Mouse (Mus musculus) hindbrain, embryonic 12.5 days (tissue): ENCODE measurements at regions not wholly inside any gene's neighbourhood (a gene's known extent, or its start where the extent isn't known, plus 50 kb on each side); places are given as distances from the start of the nearest gene placed in this dataset.

Experiments used
- ATAC-seq: fragments of 200-750 bp; cut with Nextera tagmentation; 2 replicates; pipeline ENCODE4 v1.8.0; 2017; ENCODE audit warnings: moderate TSS enrichment; ENCODE audit not compliant: low FRiP score
- H3K27ac ChIP-seq: fragments of 300-500 bp; sonication (generic); 2 replicates; pipeline ENCODE4 v1.5.1; 2016; ENCODE audit warnings: mild to moderate bottlenecking
- H3K27me3 ChIP-seq: fragments of 300-500 bp; sonication (generic); 2 replicates; pipeline ENCODE4 v1.6.1; 2016; ENCODE audit warnings: mild to moderate bottlenecking
- H3K36me3 ChIP-seq: fragments of 300-500 bp; sonication (generic); 2 replicates; pipeline ENCODE4 v1.6.1; 2016; ENCODE audit warnings: mild to moderate bottlenecking
- H3K4me1 ChIP-seq: fragments of 300-500 bp; sonication (generic); 2 replicates; pipeline ENCODE4 v1.6.1; 2016
- H3K4me2 ChIP-seq: fragments of 300-500 bp; sonication (generic); replicated peaks from 2 replicates; pipeline ENCODE4 v1.6.1; 2016; ENCODE audit warnings: mild to moderate bottlenecking
- H3K4me3 ChIP-seq: fragments of 300-500 bp; sonication (generic); 2 replicates; pipeline ENCODE4 v1.5.1; 2016; ENCODE audit warnings: mild to moderate bottlenecking
- H3K9ac ChIP-seq: fragments of 300-500 bp; sonication (generic); 2 replicates; pipeline ENCODE4 v1.6.1; 2016; ENCODE audit warnings: mild to moderate bottlenecking, moderate library complexity
- H3K9me3 ChIP-seq: fragments of 300-500 bp; sonication (generic); replicated peaks from 2 replicates; pipeline ENCODE4 v1.6.1; 2016; ENCODE audit warnings: mild to moderate bottlenecking
- WGBS: fragments of 180-500 bp; shearing (Covaris S2); methylation state at CpG from one replicate; pipeline ENCODE4 v1.1.7; 2016; 5-methylcytosine and 5-hydroxymethylcytosine counted together

DNA sequence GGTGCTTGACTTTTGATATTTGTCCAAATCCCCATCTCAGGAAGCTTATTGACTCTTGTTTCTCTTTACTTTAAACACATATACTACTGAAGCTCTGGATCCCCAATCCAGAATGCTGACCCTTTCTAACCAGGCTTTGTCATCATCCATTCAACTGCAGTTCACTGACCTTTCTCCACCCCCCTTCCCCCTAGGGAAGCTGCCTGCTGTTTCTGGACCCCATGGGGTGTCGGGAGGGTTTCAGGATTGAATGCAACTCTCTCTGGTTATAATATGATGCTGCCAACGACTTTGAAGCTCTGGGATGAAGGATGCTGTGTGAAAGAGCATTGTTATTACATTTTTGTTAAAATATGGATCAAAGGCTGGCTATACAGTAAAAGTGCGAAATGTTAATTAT, 318.7 kb upstream of the Id2 start:
- H3K4me3 ChIP-seq: no peak overlapping the region
- WGBS: 26% methylated on average over 3 of the region's 3 CpGs
- no peak overlapping the region for H3K4me2 ChIP-seq
- no peak overlapping the region for H3K9ac ChIP-seq
- peaks cover 11% of the 10 kb centered on the region; the same call in 1 of the 2 replicates for H3K9me3 ChIP-seq
- no peak for ATAC-seq
- no peaks in the 10 kb centered on the region for H3K36me3 ChIP-seq
- H3K4me1 ChIP-seq: peaks cover 15% of the 10 kb centered on the region
- H3K27me3 ChIP-seq: no peaks in the 10 kb centered on the region
- H3K27ac ChIP-seq: peak overlapping the region; percentile 7; the same call in 1 of the 2 replicates

DNA sequence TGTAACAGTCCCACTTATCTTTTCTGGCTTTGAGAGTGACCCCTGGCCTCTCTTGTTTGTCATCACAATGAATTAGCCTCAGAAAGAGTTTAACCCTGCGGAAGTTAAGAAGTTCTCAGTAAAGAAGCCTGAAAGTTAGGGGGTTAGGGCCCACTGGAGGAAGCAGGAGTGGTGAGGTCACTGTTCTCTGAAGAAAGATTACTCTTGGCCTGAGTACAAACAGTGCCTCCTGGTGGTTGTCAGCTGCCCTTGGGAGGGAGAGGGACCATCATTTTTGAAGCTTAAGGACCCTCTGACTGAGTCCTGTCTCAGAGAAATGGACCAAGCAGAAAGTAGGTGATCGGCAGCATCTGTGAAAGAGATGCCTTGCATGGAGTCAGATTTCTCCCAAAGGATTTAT, 318.3 kb upstream of the Id2 start:
- Histone ChIP-seq H3K4me2 (no peak overlapping the region), H3K9me3 (peaks cover 11% of the 10 kb centered on the region; the same call in 1 of the 2 replicates), H3K36me3 (no peaks in the 10 kb centered on the region), H3K9ac (no peak overlapping the region), H3K4me3 (no peak overlapping the region), H3K27ac (no peak overlapping the region), H3K4me1 (peaks cover 15% of the 10 kb centered on the region), H3K27me3 (no peaks in the 10 kb centered on the region)
- WGBS: 20% methylated on average over 2 of the region's 2 CpGs
- no peak for ATAC-seq

DNA sequence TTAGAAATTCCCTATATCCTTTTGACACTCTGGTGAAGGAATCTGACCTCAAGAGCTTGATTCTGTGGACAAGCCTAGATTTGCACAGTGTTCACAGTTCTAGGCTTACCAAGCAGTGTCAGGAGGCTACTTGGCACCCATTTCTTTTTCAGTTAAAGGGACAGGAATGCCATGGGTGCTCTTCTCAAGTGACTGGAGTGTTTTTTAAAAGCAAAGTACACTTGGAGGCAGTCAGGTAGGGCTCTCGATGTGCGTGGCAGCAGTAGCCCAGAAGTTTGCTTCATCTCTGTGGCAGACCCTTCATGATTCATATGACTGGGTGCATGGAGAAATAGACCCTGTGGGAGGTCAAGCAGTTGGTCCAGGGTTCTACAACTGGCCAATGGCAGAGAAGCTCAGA, 310.4 kb upstream of the Id2 start:
- Histone ChIP-seq H3K4me3 (no peak overlapping the region), H3K27ac (no peak overlapping the region), H3K4me2 (no peak overlapping the region), H3K27me3 (no peaks in the 10 kb centered on the region), H3K9me3 (peaks cover 9% of the 10 kb centered on the region; the same call in 1 of the 2 replicates), H3K9ac (no peak overlapping the region), H3K36me3 (no peaks in the 10 kb centered on the region), H3K4me1 (no peaks in the 10 kb centered on the region)
- 90% methylated on average over 2 of the region's 2 CpGs for WGBS
- no peak for ATAC-seq

DNA sequence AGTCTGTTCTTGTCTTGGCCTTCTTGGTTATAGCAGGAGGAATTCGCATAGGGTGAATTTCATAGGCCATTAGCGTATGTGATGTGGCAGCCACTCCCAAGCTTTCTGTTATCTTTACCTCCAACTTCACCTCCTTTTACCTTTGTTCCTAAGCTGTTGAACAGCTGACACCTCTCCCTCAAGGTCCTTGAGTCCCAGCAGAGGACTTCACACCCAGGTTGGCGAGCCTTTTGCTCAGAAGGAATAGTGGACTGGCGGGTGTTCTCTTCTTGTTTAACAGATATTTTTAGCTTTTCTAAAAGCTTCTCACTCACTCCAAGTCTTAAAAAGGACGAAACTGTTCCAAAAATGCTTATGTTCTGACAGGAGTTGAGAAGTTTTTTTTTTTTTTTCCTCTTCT, 303.4 kb upstream of the Id2 start:
- ATAC-seq: no peak
- H3K36me3 ChIP-seq: no peaks in the 10 kb centered on the region
- no peak overlapping the region for H3K27ac ChIP-seq
- H3K4me2 ChIP-seq: no peak overlapping the region
- no peaks in the 10 kb centered on the region for H3K4me1 ChIP-seq
- 92% methylated on average over 5 of the region's 5 CpGs for WGBS
- H3K9ac ChIP-seq: no peak overlapping the region
- H3K27me3 ChIP-seq: no peaks in the 10 kb centered on the region
- no peaks in the 10 kb centered on the region for H3K9me3 ChIP-seq
- no peak overlapping the region for H3K4me3 ChIP-seq

DNA sequence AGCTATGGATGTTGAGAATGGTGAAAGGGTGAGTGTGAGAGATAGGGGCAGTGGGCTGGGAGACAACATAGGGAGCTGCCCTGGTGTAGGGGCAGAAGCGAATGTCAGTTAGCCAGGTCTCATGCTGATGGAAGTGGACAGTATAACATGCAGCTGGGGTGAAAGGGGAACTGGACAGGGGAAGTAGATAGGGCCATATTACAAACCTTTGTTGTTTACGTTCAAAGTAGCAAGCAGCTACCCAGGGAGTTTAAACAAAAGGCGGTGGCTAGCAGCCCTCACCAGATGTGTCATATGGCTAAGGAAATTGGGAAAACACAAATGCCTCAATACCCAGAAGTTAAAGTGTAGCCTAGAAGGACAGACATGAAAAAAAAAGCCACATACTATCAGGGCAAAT, 301.8 kb upstream of the Id2 start:
- no peaks in the 10 kb centered on the region for H3K36me3 ChIP-seq
- H3K9me3 ChIP-seq: no peaks in the 10 kb centered on the region
- WGBS: 81% methylated on average over 3 of the region's 3 CpGs
- no peaks in the 10 kb centered on the region for H3K27me3 ChIP-seq
- H3K9ac ChIP-seq: no peak overlapping the region
- no peak overlapping the region for H3K4me3 ChIP-seq
- no peak overlapping the region for H3K4me2 ChIP-seq
- no peaks in the 10 kb centered on the region for H3K4me1 ChIP-seq
- no peak overlapping the region for H3K27ac ChIP-seq
- ATAC-seq: no peak

DNA sequence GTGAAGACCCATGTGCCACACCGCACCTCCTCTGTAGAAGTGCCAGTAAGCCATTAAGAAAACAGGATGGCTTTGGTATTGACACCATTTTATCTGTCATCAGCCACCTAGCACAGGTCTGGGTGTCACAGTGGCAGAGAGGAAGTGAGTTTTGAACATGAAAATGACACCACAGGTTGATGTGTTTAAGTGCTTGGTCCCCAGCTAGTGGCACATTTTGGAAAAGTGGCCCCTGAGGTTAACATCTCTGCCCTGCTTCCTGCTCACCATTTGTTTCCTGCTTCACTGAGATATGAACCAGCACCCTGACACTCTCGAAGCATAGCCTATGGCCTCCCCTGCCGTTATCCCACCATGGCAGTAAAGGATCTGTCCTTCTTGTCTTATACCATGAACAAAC, 297.4 kb upstream of the Id2 start:
- WGBS: 89% methylated on average over 3 of the region's 3 CpGs

DNA sequence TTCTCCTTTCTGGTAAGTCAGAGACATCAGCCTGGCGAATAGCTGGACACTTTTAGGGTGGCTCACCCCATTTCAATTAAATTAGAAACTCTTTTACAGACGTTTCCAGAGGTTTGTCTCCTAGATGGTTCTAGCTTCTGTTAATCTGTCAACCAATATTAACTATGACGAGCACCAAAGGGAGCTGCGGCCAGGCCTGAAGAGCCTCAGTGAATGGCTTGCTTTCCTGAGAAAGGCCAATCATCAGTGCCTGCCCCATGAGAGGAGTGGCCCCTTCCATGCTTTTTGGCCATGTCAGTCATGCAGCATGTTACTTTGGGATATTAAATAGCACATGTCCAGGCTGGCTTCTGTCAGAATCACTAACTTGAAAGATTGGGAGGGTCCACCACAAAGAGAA, 296.6 kb upstream of the Id2 start:
- no peak overlapping the region for H3K4me3 ChIP-seq
- H3K9me3 ChIP-seq: no peaks in the 10 kb centered on the region
- ATAC-seq: no peak
- no peak overlapping the region for H3K9ac ChIP-seq
- H3K36me3 ChIP-seq: no peaks in the 10 kb centered on the region
- H3K4me2 ChIP-seq: no peak overlapping the region
- H3K4me1 ChIP-seq: no peaks in the 10 kb centered on the region
- H3K27me3 ChIP-seq: no peaks in the 10 kb centered on the region
- 78% methylated on average over 4 of the region's 4 CpGs for WGBS
- H3K27ac ChIP-seq: no peak overlapping the region

More for the DNA sequence above, 297.4 kb upstream of the Id2 start:
- Histone ChIP-seq H3K27ac (no peak overlapping the region), H3K4me3 (no peak overlapping the region), H3K36me3 (no peaks in the 10 kb centered on the region), H3K4me1 (no peaks in the 10 kb centered on the region), H3K4me2 (no peak overlapping the region), H3K9me3 (no peaks in the 10 kb centered on the region), H3K27me3 (no peaks in the 10 kb centered on the region), H3K9ac (no peak overlapping the region)
- ATAC-seq: no peak

DNA sequence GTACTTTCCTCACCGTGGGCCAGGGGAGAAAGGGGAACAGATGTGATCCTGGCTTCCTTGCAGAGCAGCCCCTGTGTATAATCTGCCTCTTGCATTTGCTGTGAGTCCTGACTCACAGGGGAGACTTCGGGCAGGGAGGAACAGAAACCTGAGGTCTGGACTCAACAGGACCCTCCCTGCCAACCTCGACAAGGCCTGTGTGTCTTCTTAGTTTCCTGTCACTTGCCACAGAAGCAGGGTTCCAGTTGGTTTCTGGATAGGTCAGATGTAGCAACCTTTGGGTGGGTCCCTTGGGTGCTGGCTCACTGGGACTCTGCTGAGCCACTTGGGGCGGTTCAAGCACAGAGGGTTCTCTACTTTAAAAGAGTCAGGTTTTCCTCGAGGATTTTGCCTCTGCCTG, 292.3 kb upstream of the Id2 start:
- no peak for ATAC-seq
- no peaks in the 10 kb centered on the region for H3K9me3 ChIP-seq
- no peak overlapping the region for H3K4me2 ChIP-seq
- no peaks in the 10 kb centered on the region for H3K27me3 ChIP-seq
- no peak overlapping the region for H3K4me3 ChIP-seq
- H3K27ac ChIP-seq: no peak overlapping the region
- no peaks in the 10 kb centered on the region for H3K4me1 ChIP-seq
- H3K9ac ChIP-seq: no peak overlapping the region
- no peaks in the 10 kb centered on the region for H3K36me3 ChIP-seq
- WGBS: 66% methylated on average over 5 of the region's 5 CpGs

DNA sequence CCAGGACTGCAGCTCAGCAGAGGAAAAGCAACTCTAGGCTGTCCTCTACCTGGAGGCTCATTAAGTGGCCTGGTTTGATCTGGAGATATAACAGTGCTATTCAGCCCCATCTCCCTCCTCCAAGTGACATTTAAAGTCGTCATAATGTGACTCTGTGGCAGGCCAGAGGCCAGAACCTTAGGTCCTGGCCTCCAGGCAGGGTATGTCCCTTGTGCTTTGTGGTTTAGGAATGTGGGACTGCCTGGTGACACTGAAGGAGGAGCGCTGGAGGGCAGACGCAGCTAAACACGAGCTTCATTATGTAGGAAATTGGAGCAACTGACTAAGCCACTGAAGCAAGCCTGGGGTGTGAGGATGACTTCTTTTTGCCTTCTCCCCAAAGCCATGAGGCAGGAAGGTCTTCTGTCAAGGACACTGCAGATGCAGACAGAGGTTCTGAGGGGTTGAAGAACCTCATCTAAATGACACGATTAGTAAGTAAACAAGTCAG, 290.9 kb upstream of the Id2 start:
- Histone ChIP-seq H3K9ac (no peak overlapping the region), H3K9me3 (no peaks in the 10 kb centered on the region), H3K36me3 (no peaks in the 10 kb centered on the region), H3K4me2 (no peak overlapping the region), H3K4me1 (no peaks in the 10 kb centered on the region), H3K4me3 (no peak overlapping the region), H3K27me3 (no peaks in the 10 kb centered on the region), H3K27ac (no peak overlapping the region)
- no peak for ATAC-seq
- WGBS: 60% methylated on average over 5 of the region's 5 CpGs

DNA sequence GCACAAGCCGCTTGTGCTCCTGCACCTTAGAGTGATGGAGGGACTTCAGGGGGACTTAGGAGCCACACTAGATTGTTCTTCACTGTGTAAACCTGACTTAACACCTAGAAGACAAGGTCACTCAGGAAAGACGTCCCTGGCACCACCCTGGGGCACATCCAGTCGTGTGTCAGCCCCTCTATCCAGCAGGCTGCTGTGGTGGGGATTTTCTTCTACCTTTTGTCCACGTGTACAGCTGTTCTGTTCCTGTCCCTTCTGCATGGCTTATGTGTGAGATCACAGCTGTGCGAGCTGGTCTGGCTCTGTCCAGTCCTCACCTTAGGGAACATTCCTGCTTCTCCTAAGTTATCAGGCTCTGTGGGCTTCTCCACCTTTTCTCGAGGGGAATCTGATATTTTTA, 286.0 kb upstream of the Id2 start:
- no peak for ATAC-seq
- 73% methylated on average over 6 of the region's 6 CpGs for WGBS
- Histone ChIP-seq H3K4me3 (no peak overlapping the region), H3K27ac (no peak overlapping the region), H3K4me2 (no peak overlapping the region), H3K9ac (no peak overlapping the region), H3K4me1 (peaks cover 4% of the 10 kb centered on the region; the same call in 1 of the 2 replicates), H3K27me3 (no peaks in the 10 kb centered on the region), H3K36me3 (no peaks in the 10 kb centered on the region), H3K9me3 (no peaks in the 10 kb centered on the region)

DNA sequence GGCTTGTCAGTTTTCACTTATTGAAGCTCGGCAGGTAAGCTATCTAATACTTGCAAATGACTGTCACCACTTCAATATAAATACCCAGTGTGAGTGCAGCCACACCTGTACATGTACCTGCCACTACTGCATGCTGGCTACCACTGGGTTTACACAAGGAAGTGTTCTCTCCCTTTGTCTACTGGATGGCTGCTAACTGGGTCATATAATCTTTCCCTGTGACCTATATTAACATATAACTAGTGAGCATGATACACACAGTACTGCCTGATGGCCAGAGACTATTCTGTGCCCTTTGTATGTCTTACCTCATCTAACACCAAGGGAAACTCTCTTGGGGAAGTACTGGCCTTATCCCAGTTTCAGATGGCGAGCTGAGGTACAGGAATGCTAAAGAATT, 285.5 kb upstream of the Id2 start:
- Histone ChIP-seq H3K9me3 (no peaks in the 10 kb centered on the region), H3K9ac (no peak overlapping the region), H3K4me3 (no peak overlapping the region), H3K27ac (no peak overlapping the region), H3K4me1 (peaks cover 4% of the 10 kb centered on the region; the same call in 1 of the 2 replicates), H3K27me3 (no peaks in the 10 kb centered on the region), H3K36me3 (no peaks in the 10 kb centered on the region), H3K4me2 (no peak overlapping the region)
- 86% methylated on average over 2 of the region's 2 CpGs for WGBS
- no peak for ATAC-seq

DNA sequence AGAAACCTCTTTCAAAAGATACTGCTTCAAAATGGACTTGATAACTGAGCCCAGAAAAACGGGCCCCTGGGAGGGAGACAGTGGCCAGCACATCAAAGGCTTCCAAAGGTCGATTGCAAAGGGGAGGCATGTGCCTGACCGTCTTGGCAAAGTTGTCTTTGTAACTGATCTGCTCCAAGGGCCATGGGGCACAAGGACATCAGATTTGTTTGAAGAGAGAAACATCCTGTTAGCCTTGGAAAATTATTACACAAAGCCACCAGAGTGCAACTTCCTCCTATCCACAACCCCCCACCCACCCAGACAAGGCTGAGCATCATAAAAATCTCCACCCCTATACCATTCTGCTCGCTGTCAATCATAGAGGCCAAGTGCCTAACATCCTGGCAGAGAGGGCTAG, 284.7 kb upstream of the Id2 start:
- no peaks in the 10 kb centered on the region for H3K9me3 ChIP-seq
- WGBS: 40% methylated on average over 4 of the region's 4 CpGs
- no peaks in the 10 kb centered on the region for H3K27me3 ChIP-seq
- H3K4me2 ChIP-seq: no peak overlapping the region
- H3K9ac ChIP-seq: no peak overlapping the region
- H3K4me1 ChIP-seq: peaks cover 4% of the 10 kb centered on the region
- no peak for ATAC-seq
- no peaks in the 10 kb centered on the region for H3K36me3 ChIP-seq
- H3K27ac ChIP-seq: no peak overlapping the region
- H3K4me3 ChIP-seq: no peak overlapping the region

DNA sequence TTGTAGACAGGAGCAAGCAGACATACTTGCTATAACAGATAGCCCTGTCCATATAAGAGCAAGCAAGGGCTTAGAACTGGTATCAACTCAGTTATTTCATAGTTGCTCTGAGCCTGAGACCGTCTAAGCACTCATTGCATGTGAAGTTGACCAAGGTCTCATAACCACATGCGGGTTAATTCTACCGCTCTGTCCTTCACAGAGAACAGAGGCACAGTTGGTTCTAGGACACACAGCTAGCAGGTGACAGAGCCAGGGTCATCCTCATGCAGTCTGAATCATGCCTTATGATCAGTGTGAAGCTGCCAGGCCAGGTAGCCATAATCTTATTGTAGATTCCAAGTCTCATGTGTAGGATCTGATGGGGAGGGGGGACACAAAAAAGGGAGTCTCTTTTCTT, 283.1 kb upstream of the Id2 start:
- Histone ChIP-seq H3K9me3 (no peaks in the 10 kb centered on the region), H3K27ac (no peak overlapping the region), H3K4me1 (peaks cover 10% of the 10 kb centered on the region), H3K27me3 (0 out of 2 replicates have a peak, but pooled peaks cover 3% of the 10 kb centered on the region), H3K4me3 (no peak overlapping the region), H3K4me2 (no peak overlapping the region), H3K9ac (no peak overlapping the region), H3K36me3 (no peaks in the 10 kb centered on the region)
- 95% methylated on average over 3 of the region's 3 CpGs for WGBS
- ATAC-seq: no peak
